Mouse (Mus musculus) spleen, adult 2 months (tissue): Measurements from ENCODE around the gene Sipa1l1. TPM values are rescaled to one million over a fixed set of nuclear protein-coding genes. Genes with fewer than 3 reads are reported as not detected.
A peak's percentile ranks its signal among the peaks of the same experiment; 100 is the strongest.

ENCODE experiments used
- DNase-seq, 2 experiments: peaks; one replicate each; pipeline versions ENCODE4 v3.0.0 to v3.0.0-alpha.2; 2012 to 2021; ENCODE audit warnings: low spot score in 2 of 2, low read depth in 1 of 2
- H3K27ac ChIP-seq: fragments of 200-500 bp; 2 replicates; pipeline ENCODE4 v1.5.1; 2012; ENCODE audit warnings: low read length, inconsistent platforms; ENCODE audit not compliant: insufficient read depth
- H3K27me3 ChIP-seq: fragments of 200-500 bp; 2 replicates; pipeline ENCODE4 v1.6.1; 2012; ENCODE audit warnings: mild to moderate bottlenecking, moderate library complexity, low read length, inconsistent platforms; ENCODE audit not compliant: control insufficient read depth, insufficient read depth
- H3K36me3 ChIP-seq: fragments of 200-500 bp; 2 replicates; pipeline ENCODE4 v1.6.1; 2012; ENCODE audit warnings: mild to moderate bottlenecking, low read length, inconsistent platforms; ENCODE audit not compliant: control insufficient read depth, insufficient read depth
- H3K4me1 ChIP-seq: fragments of 200-500 bp; 2 replicates; pipeline ENCODE4 v1.6.1; 2011; ENCODE audit warnings: inconsistent platforms; ENCODE audit not compliant: control insufficient read depth, insufficient read depth, insufficient read length
- H3K4me3 ChIP-seq: fragments of 200-500 bp; 2 replicates; pipeline ENCODE4 v1.5.1; 2011; ENCODE audit warnings: mild to moderate bottlenecking, inconsistent platforms; ENCODE audit not compliant: insufficient read depth, insufficient read length; ENCODE audit errors: extremely low read depth
- CTCF ChIP-seq: fragments of 200-500 bp; IDR thresholded peaks from 2 replicates; pipeline ENCODE4 v1.5.1; 2011; ENCODE audit warnings: mild to moderate bottlenecking, inconsistent platforms; ENCODE audit not compliant: insufficient read depth, insufficient read length, insufficient replicate concordance; ENCODE audit errors: extremely low read depth
- POLR2A ChIP-seq: fragments of 200-500 bp; IDR thresholded peaks from 2 replicates; pipeline ENCODE4 v1.6.1; 2011; ENCODE audit warnings: low read depth, low read length, inconsistent platforms
- WGBS: fragments of 180-500 bp; shearing (Covaris S2); methylation state at CpG from one replicate; pipeline ENCODE4 v1.1.7; 2018; 5-methylcytosine and 5-hydroxymethylcytosine counted together
- polyA plus RNA-seq: library from polyadenylated mRNA; depleted of rRNA; stranded (reverse); fragments of >200 nt; gene quantifications from 2 replicates; pipeline ENCODE4 v1.2.3, GENCODE M21; 2012

Gene Sipa1l1
- polyA plus RNA-seq, 1 experiment: 17.1 TPM

GRCm38 (mm10) chr12:82456414-82456805, 287.3 kb downstream of the Sipa1l1 start:
- TF ChIP-seq POLR2A: no peak
- TF ChIP-seq CTCF: no peak
- Histone ChIP-seq H3K27ac (no peak overlapping the region), H3K4me1 (no peaks in the 10 kb centered on the region), H3K4me3 (no peak overlapping the region), H3K36me3 (no peaks in the 10 kb centered on the region), H3K27me3 (no peaks in the 10 kb centered on the region)
- no peak for DNase-seq
- WGBS: 74% methylated on average over 1 of the region's 1 CpGs

GRCm38 (mm10) chr12:82457609-82458008, 288.5 kb downstream of the Sipa1l1 start:
- no peak for TF ChIP-seq POLR2A
- TF ChIP-seq CTCF: no peak
- H3K4me3 ChIP-seq: no peak overlapping the region
- 86% methylated on average over 6 of the region's 6 CpGs for WGBS
- H3K36me3 ChIP-seq: no peaks in the 10 kb centered on the region
- H3K4me1 ChIP-seq: no peaks in the 10 kb centered on the region
- no peaks in the 10 kb centered on the region for H3K27me3 ChIP-seq
- H3K27ac ChIP-seq: no peak overlapping the region
- DNase-seq: no peak

GRCm38 (mm10) chr12:82458017-82458416, 288.9 kb downstream of the Sipa1l1 start:
- WGBS: 90% methylated on average over 8 of the region's 8 CpGs
- Histone ChIP-seq H3K4me3 (no peak overlapping the region), H3K27ac (no peak overlapping the region), H3K36me3 (no peaks in the 10 kb centered on the region), H3K27me3 (no peaks in the 10 kb centered on the region), H3K4me1 (no peaks in the 10 kb centered on the region)
- DNase-seq: no peak
- no peak for TF ChIP-seq POLR2A
- no peak for TF ChIP-seq CTCF

GRCm38 (mm10) chr12:82467234-82467633, 298.1 kb downstream of the Sipa1l1 start:
- TF ChIP-seq POLR2A: no peak
- TF ChIP-seq CTCF: no peak
- 83% methylated on average over 5 of the region's 5 CpGs for WGBS
- no peak for DNase-seq

GRCm38 (mm10) chr12:82467641-82468040, 298.5 kb downstream of the Sipa1l1 start:
- H3K27me3 ChIP-seq: no peaks in the 10 kb centered on the region
- H3K4me3 ChIP-seq: no peak overlapping the region
- WGBS: 62% methylated on average over 2 of the region's 2 CpGs
- H3K36me3 ChIP-seq: no peaks in the 10 kb centered on the region
- no peak overlapping the region for H3K27ac ChIP-seq
- TF ChIP-seq POLR2A (no peak), CTCF (no peak)
- DNase-seq: no peak
- peaks cover 5% of the 10 kb centered on the region; the same call in 1 of the 2 replicates for H3K4me1 ChIP-seq

More at GRCm38 (mm10) chr12:82467234-82467633, 298.1 kb downstream of the Sipa1l1 start:
- Histone ChIP-seq H3K36me3 (no peaks in the 10 kb centered on the region), H3K4me3 (no peak overlapping the region), H3K27me3 (no peaks in the 10 kb centered on the region), H3K27ac (no peak overlapping the region), H3K4me1 (peaks cover 5% of the 10 kb centered on the region; the same call in 1 of the 2 replicates)

GRCm38 (mm10) chr12:82468416-82468815, 299.3 kb downstream of the Sipa1l1 start:
- no peak for TF ChIP-seq CTCF
- no peak for TF ChIP-seq POLR2A
- no peak overlapping the region for H3K27ac ChIP-seq
- no peaks in the 10 kb centered on the region for H3K27me3 ChIP-seq
- H3K4me3 ChIP-seq: no peak overlapping the region
- 82% methylated on average over 5 of the region's 5 CpGs for WGBS
- peaks cover 8% of the 10 kb centered on the region; the same call in 1 of the 2 replicates for H3K4me1 ChIP-seq
- no peak for DNase-seq
- H3K36me3 ChIP-seq: no peaks in the 10 kb centered on the region

DNA sequence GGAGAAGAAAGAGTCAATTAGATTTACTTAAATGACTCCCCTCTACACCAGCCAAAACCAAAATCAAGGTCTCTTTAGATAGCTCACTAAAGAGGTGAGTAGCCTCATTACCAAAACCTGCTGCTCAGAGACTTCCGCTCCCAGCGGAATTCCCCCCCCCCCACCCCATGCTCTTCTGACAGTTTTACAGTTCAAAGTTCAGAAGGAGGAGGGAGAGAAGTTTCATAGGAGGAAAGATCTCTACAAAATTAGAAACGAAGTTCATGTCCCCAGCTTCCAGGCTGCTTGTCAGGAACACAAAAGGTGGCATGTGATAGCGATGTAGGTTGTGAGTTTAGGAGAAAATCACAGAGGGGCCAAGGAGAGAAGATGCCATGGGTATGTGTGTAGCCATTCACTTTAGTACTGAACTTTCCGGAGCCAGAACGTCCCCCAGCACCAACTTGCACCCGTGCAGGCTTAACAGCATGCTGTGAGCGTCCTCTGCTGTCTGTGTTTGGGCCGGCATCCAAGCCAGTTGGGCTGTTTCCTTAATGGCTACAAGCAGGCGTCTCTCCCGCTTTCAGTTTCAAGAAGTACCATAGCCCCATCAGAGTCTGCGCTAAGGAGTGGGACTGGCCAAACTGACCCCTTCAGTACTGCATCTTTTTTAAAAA, 300.7 kb downstream of the Sipa1l1 start:
- 4% methylated on average over 12 of the region's 12 CpGs for WGBS
- Histone ChIP-seq H3K27me3 (no peaks in the 10 kb centered on the region), H3K4me3 (peak overlapping the region; percentile 60), H3K36me3 (no peaks in the 10 kb centered on the region), H3K4me1 (peaks cover 8% of the 10 kb centered on the region; the same call in 1 of the 2 replicates), H3K27ac (peak overlapping the region; percentile 50)
- TF ChIP-seq CTCF: peak; percentile 93
- no peak for TF ChIP-seq POLR2A
- DNase-seq: peak; percentile 65 to 85
